Mouse (Mus musculus) liver, embryonic 14.5 days (tissue): ENCODE measurements at regions not wholly inside any gene's neighbourhood (a gene's known extent, or its start where the extent isn't known, plus 50 kb on each side); places are given as distances from the start of the nearest gene placed in this dataset.
A peak's percentile ranks its signal among the peaks of the same experiment; 100 is the strongest.

Source experiments
- ATAC-seq: fragments of 200-750 bp; cut with Nextera tagmentation; 2 replicates; pipeline ENCODE4 v1.8.0; 2017; ENCODE audit warnings: moderate number of reproducible peaks, mild to moderate bottlenecking, moderate library complexity; ENCODE audit not compliant: insufficient read depth
- DNase-seq, 3 experiments: peaks; one replicate each; pipeline ENCODE4 v3.0.0-alpha.2; 2012 to 2013; ENCODE audit warnings: low read depth in 3 of 3, low spot score in 3 of 3
- H3K27ac ChIP-seq: fragments of 300-500 bp; sonication (generic); 2 replicates; pipeline ENCODE4 v1.5.1; 2014; ENCODE audit warnings: moderate library complexity, mild to moderate bottlenecking, control low read depth, inconsistent platforms
- H3K27me3 ChIP-seq: fragments of 300-500 bp; sonication (generic); 2 replicates; pipeline ENCODE4 v1.6.1; 2014; ENCODE audit warnings: mild to moderate bottlenecking, low read length, moderate library complexity; ENCODE audit not compliant: control insufficient read depth, insufficient read depth
- H3K36me3 ChIP-seq: fragments of 300-500 bp; sonication (generic); replicated peaks from 2 replicates; pipeline ENCODE4 v1.6.1; 2014; ENCODE audit warnings: low read depth; ENCODE audit not compliant: control insufficient read depth, insufficient read depth
- H3K4me1 ChIP-seq, 2 experiments: fragments of 200-500 bp in 1 of 2; fragments of 300-500 bp in 1 of 2; sonication (generic) in 1 of 2; replicated peaks; 2 replicates each; pipeline ENCODE4 v1.6.1; 2012 to 2014; ENCODE audit warnings: antibody characterized with exemption in 1 of 2, inconsistent platforms in 1 of 2, low read length in 1 of 2; ENCODE audit not compliant: control insufficient read depth in 2 of 2, insufficient read depth in 2 of 2
- H3K4me2 ChIP-seq: fragments of 300-500 bp; sonication (generic); 2 replicates; pipeline ENCODE4 v1.6.1; 2014; ENCODE audit warnings: low read depth, mild to moderate bottlenecking, control low read depth, moderate library complexity
- H3K4me3 ChIP-seq, 2 experiments: fragments of 200-500 bp in 1 of 2; fragments of 300-500 bp in 1 of 2; sonication (generic) in 1 of 2; 2 replicates each; pipeline ENCODE4 v1.5.1; 2012 to 2014; ENCODE audit warnings: low read depth in 2 of 2, low read length in 2 of 2, mild to moderate bottlenecking in 2 of 2, control low read depth in 1 of 2, inconsistent platforms in 1 of 2, moderate library complexity in 1 of 2; ENCODE audit not compliant: insufficient read depth in 1 of 2
- H3K9ac ChIP-seq: fragments of 300-500 bp; sonication (generic); replicated peaks from 2 replicates; pipeline ENCODE4 v1.6.1; 2014; ENCODE audit warnings: mild to moderate bottlenecking, control low read depth, moderate library complexity
- H3K9me3 ChIP-seq: fragments of 300-500 bp; sonication (generic); 2 replicates; pipeline ENCODE4 v1.6.1; 2016; ENCODE audit warnings: low read length, mixed read lengths; ENCODE audit not compliant: control insufficient read depth
- CTCF ChIP-seq: IDR thresholded peaks from 2 replicates; pipeline ENCODE4 v1.5.1; 2016; ENCODE audit warnings: antibody characterized with exemption, low read depth, control low read depth
- EP300 ChIP-seq: IDR thresholded peaks from 2 replicates; pipeline ENCODE4 v1.6.1; 2016; ENCODE audit warnings: antibody characterized with exemption, low read depth
- WGBS: fragments of 180-500 bp; shearing (Covaris S2); extraction: QIAGEN DNeasy Blood & Tissue Kit; methylation state at CpG from one replicate; pipeline ENCODE4 v1.1.7; 2014; ENCODE audit not compliant: insufficient replicate concordance; 5-methylcytosine and 5-hydroxymethylcytosine counted together

DNA sequence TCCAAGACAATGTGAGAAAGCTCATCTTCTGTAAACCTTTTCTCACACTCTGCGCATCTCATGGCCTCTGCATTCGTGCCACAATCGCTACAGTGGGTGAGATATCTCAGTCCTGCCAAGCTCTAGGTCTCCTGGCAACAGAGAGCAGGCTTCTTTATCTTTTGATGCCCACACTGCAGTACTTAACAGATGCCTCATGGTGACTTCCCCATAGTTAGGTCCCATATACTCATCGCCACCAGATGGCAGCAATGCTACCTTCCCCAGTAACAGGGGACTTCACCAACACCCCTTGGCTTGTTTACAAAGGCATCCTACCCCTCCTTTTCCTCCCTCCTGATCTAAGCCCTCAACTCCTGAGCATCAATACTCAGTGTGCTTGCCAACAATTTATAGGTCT, 123.5 kb upstream of the Gimd1 start:
- peak; percentile 9 to 14 (median 11) for DNase-seq
- Histone ChIP-seq H3K9ac (no peak overlapping the region), H3K9me3 (no peaks in the 10 kb centered on the region), H3K27ac (no peak overlapping the region), H3K27me3 (no peaks in the 10 kb centered on the region), H3K4me1 (no peaks in the 10 kb centered on the region; a peak in 1 of 4 replicates), H3K36me3 (no peaks in the 10 kb centered on the region), H3K4me2 (no peak overlapping the region), H3K4me3 (no peak overlapping the region)
- TF ChIP-seq CTCF (peak; percentile 71), EP300 (no peak)
- WGBS, result 7% methylated on average over 4 of the region's 4 CpGs
- peak; percentile 52; the same call in 1 of the 2 replicates for ATAC-seq

DNA sequence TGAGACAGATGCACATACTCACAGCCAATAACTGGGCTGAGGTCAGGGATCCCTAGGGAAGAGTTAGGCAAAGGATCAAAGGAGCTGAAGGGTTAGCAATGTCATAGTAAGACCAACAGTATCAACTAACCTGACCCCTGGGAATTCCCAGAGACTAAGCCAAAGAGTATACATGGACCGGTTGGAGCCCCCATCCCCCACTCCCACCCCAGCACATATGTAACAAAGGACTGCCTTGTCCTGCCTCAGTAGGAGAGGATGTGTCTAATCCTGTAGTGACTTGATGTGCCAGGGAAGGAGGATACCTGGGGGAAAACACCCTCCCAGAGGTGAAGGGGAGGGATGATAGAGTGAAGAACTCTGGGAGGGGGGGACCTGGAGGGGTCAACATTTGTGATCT, 119.4 kb upstream of the Gimd1 start:
- no peaks in the 10 kb centered on the region for H3K36me3 ChIP-seq
- TF ChIP-seq CTCF (no peak), EP300 (no peak)
- H3K9ac ChIP-seq, result no peak overlapping the region
- ATAC-seq (no peak), DNase-seq (no peak)
- no peak overlapping the region for H3K27ac ChIP-seq
- no peaks in the 10 kb centered on the region; a peak in 1 of 4 replicates for H3K4me1 ChIP-seq
- no peak overlapping the region for H3K4me2 ChIP-seq
- H3K27me3 ChIP-seq, result no peaks in the 10 kb centered on the region
- WGBS, result 59% methylated on average over 1 of the region's 1 CpGs
- no peak overlapping the region for H3K4me3 ChIP-seq
- H3K9me3 ChIP-seq, result no peaks in the 10 kb centered on the region

DNA sequence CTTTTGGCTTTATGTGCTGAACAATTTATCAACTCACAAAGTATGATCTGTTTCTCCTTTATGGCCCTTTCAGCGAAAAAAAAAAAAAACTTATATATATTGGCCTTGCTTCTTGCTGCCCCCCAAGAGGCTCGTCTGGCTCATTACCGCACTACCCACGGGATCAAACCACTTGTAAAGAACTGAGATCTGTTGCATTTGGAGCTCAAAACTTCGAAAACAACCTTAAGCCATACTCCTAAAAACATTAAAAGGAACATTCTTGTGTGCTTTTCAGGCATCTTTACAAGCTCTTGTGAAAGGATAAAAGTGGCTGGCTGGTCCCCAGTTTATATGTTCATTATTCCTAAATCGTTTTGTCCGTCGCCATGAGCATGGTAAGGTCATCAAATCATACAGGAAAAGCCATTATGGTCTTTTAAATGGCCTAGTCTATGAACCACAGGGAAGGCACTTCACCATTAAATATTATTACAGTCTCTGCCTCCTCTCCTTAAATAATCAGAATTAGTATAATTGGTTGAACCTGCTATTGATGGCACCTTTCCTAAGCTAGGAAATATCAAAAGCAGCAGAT, 117.0 kb upstream of the Gimd1 start:
- DNase-seq, result no peak
- H3K4me1 ChIP-seq, result no peaks in the 10 kb centered on the region
- no peak for ATAC-seq

DNA sequence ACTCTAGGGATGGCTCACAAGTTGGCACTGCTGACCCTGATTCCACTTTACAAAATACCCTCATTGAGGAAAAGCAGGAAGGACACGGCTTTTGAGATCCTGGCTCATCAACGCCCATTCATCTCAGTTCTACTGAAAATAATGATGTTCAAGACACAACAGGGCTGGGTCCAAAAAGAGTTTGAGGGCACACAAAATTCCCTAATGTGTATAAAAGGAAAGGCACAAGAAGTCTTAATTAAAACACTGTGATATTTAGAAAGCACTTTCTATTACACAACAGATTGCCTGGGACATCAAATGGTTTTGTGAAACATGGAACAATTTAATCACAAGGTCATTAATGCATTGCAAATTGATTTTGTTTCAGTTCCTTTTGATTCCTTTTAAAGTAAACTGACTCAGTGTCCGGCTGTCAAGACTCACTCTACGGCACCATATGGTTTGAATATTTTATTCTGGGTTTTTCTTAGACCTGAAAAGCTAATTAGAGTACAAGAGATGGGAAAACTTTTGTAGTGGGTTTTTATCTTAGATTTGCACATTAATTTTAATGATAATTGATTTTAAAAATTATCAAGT, 96.2 kb upstream of the Gimd1 start:
- no peaks in the 10 kb centered on the region for H3K27me3 ChIP-seq
- H3K27ac ChIP-seq, result no peak overlapping the region
- no peaks in the 10 kb centered on the region for H3K36me3 ChIP-seq
- 60% methylated on average over 4 of the region's 4 CpGs for WGBS
- H3K4me3 ChIP-seq, result no peak overlapping the region
- no peaks in the 10 kb centered on the region for H3K4me1 ChIP-seq
- no peak for TF ChIP-seq EP300
- TF ChIP-seq CTCF, result no peak
- ATAC-seq (no peak), DNase-seq (no peak)
- H3K9ac ChIP-seq, result no peak overlapping the region
- H3K9me3 ChIP-seq, result no peaks in the 10 kb centered on the region
- H3K4me2 ChIP-seq, result no peak overlapping the region

More for the DNA sequence above, 117.0 kb upstream of the Gimd1 start:
- 63% methylated on average over 8 of the region's 8 CpGs for WGBS
- H3K27me3 ChIP-seq, result no peaks in the 10 kb centered on the region
- no peak overlapping the region for H3K9ac ChIP-seq
- no peaks in the 10 kb centered on the region for H3K9me3 ChIP-seq
- no peaks in the 10 kb centered on the region for H3K36me3 ChIP-seq
- H3K27ac ChIP-seq, result no peak overlapping the region
- no peak overlapping the region for H3K4me2 ChIP-seq
- TF ChIP-seq CTCF (no peak), EP300 (no peak)
- no peak overlapping the region for H3K4me3 ChIP-seq

DNA sequence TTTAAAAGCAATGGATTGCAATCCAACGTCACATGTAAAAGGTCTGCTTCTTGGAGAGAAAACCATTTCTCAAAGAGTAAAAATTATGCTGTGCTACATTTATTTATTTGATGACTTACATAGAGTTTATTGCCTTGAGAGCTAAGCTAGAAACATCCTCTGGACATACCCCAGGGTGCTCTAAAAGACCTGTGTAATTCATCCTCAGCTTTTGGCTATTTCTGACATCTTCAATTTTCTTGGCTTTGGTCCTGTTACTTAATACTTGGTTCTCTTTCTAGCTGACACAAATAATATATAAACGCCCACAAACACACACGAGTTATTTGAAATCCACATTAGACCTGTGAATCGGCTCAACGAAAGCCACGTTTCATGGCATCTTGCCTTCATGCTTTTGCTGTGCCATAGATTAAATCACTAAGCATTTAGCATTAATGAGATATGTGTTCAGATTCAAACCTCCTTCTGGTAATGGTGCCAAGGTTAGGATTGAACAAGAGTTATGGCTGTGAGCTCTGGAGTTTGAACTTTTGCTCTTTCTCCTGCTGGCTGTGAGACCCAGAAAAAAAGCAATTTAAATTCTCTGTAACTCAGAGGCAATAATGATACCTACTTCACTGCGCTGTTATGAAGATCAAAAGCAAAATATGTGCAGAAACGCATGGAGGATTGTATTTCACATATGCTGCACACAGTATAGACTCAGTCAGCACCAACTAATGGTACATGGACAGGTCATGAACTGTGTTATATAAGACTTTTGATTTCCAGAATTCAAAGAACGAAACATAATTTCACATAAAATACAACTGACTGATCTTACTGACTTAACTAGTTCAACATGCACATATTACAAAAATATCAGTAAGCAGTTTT, 89.6 kb upstream of the Gimd1 start:
- TF ChIP-seq CTCF, result no peak
- no peak overlapping the region for H3K9ac ChIP-seq
- H3K4me3 ChIP-seq, result no peak overlapping the region
- no peaks in the 10 kb centered on the region for H3K27me3 ChIP-seq
- no peaks in the 10 kb centered on the region for H3K36me3 ChIP-seq
- no peaks in the 10 kb centered on the region for H3K4me1 ChIP-seq
- H3K27ac ChIP-seq, result no peak overlapping the region
- ATAC-seq (no peak), DNase-seq (no peak)
- no peaks in the 10 kb centered on the region for H3K9me3 ChIP-seq
- 74% methylated on average over 9 of the region's 9 CpGs for WGBS
- no peak overlapping the region for H3K4me2 ChIP-seq
